In the genomic region with DNA sequence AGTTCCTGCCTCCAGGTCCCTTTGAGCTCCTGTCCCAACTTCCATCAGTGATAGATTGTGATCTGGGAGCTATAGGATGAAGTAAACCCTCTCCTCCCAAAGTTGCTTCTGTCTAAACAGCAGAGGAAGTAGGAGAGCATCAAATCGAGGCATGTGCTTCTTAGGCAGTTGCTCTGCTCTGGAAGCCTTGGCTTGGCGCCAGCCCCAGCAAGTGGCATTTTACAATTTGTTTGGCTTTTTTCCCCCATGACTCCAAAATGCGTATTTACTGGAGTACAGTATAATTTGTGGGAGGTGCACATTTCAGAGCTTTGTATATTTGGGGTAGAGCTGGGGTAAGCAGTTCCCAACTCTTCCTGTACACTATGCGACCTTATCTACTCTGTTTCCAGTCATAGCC, we compare ENCODE assay signal across 16 mouse cellular contexts.
"Had no signal": no experiment of that assay in that cellular context is flagged by ENCODE, and none has a peak within 500 bp of the region (broad histone marks: within the 10 kb centered on the region; RNA-seq: fewer than 3 reads in every experiment).

No protein-coding gene starts in this region.

- H3K27me3 ChIP-seq: liver, embryonic 13.5 days; midbrain, embryonic 15.5 days; neural tube, embryonic 13.5 days; stomach, embryonic 15.5 days had no signal

- DNase-seq: kidney, adult 18-20 months; kidney, postnatal 14 days; liver; liver, embryonic 13.5 days; liver, postnatal 0 days; lung, postnatal 36 days; retina, postnatal 1 day; spleen, adult 18-20 months; thymus, adult 2 months; thymus, postnatal 25 days had no signal

- H3K36me3 ChIP-seq: limb, embryonic 12.5 days; liver, embryonic 13.5 days; midbrain, embryonic 15.5 days; neural tube, embryonic 13.5 days; stomach, embryonic 15.5 days had no signal

- H3K9me3 ChIP-seq: limb, embryonic 12.5 days; midbrain, embryonic 15.5 days; neural tube, embryonic 13.5 days; stomach, embryonic 15.5 days had no signal

- H3K9ac ChIP-seq: limb, embryonic 12.5 days; liver, embryonic 13.5 days; liver, postnatal 0 days; midbrain, embryonic 15.5 days; neural tube, embryonic 13.5 days; stomach, embryonic 15.5 days had no signal

- H3K4me3 ChIP-seq: left cerebral cortex, adult 2 months; limb, embryonic 12.5 days; liver, embryonic 13.5 days; midbrain, embryonic 15.5 days; neural tube, embryonic 13.5 days; stomach, embryonic 15.5 days had no signal

- H3K4me2 ChIP-seq: limb, embryonic 12.5 days; liver, embryonic 13.5 days; midbrain, embryonic 15.5 days; neural tube, embryonic 13.5 days; stomach, embryonic 15.5 days had no signal

- ATAC-seq: liver, postnatal 0 days; lung, postnatal 0 days; midbrain, embryonic 15.5 days had no signal

- H3K27ac ChIP-seq: left cerebral cortex, adult 2 months; limb, embryonic 12.5 days; liver, embryonic 13.5 days; midbrain, embryonic 15.5 days; neural tube, embryonic 13.5 days; stomach, embryonic 15.5 days had no signal

- H3K4me1 ChIP-seq: liver, embryonic 13.5 days; stomach, embryonic 15.5 days had no signal
